Mouse (Mus musculus) heart, postnatal 4 days (tissue): ENCODE data around the gene Gm29423. TPM values are rescaled to one million over a fixed set of nuclear protein-coding genes. Genes with fewer than 3 reads are reported as not detected.
"Not testable (repeated sequence)": the region's sequence is repeated elsewhere in the genome, so short reads cannot be mapped to it uniquely, and the experiment has no call there.

Experiments
- DNase-seq: peaks from one replicate; pipeline ENCODE4 v3.0.0; 2021
- total RNA-seq, 2 experiments: library from RNA; stranded (reverse); gene quantifications; 2 replicates each; pipeline ENCODE4 v1.2.3; 2021

Gm29423 gene
- total RNA-seq, result not detected

- DNase-seq, result not testable (repeated sequence)
Measured at GRCm38 (mm10) chrY:70303187-70303586, at the start of gene Gm29423, which contains the start of gene Gm29644. Gene Gm29423 (minus strand): TSS chrY:70303287. Gene Gm29644 (minus strand): TSS chrY:70303343.

GRCm38 (mm10) chrY:70273542-70273941 lies 29.5 kb downstream of the Gm29423 start, which contains the start of gene Gm21118:
Gene Gm21118 (minus strand): TSS chrY:70273642.
- not testable (repeated sequence) for DNase-seq

Other genes starting within 250 kb of the Gm29423 start
- gene Gm21118, start 29.6 kb downstream of the Gm29423 start, total RNA-seq, result not detected
- not detected for gene Gm29644, start 56 bp upstream of the Gm29423 start, total RNA-seq
- not detected for gene Gm20888, start 138.6 kb upstream of the Gm29423 start, total RNA-seq